8 mouse cellular contexts compared by ENCODE assay signal in genomic region chr10:13966830-13967450, GRCm38 (mm10). TPM values are rescaled to one million over a fixed set of nuclear protein-coding genes. Genes with fewer than 3 reads are reported as not detected.
DNase-seq lines count a peak whose midpoint lies in the region; ATAC-seq and TF ChIP-seq lines count a peak whose summit lies in the region.

No protein-coding gene starts in this region.

- H3K27me3 ChIP-seq in cerebellum, adult 2 months (ENCODE audit: control insufficient read depth, insufficient read depth, low read length) = no peaks in the 10 kb centered on the region
- no peaks in the 10 kb centered on the region for H3K27me3 ChIP-seq in hindbrain, embryonic 14.5 days (ENCODE audit: control insufficient read depth, insufficient read depth, low read length)

- 2% methylated on average over 60 of the region's 66 CpGs for WGBS in cerebellum, adult 2 months
- 0% methylated on average over 56 of the region's 66 CpGs for WGBS in hindbrain, embryonic 14.5 days

- no peak for TF ChIP-seq POLR2A in cerebellum, adult 2 months (IDR thresholded peaks at IDR 0.05; ENCODE audit: borderline replicate concordance, insufficient read depth, low read length)

- peak overlapping the region; percentile 82 for H3K4me3 ChIP-seq in cerebellum, adult 2 months (replicated peaks; ENCODE audit: insufficient read depth, low read depth, low read length)
- peak overlapping the region; percentile 53 for H3K4me3 ChIP-seq in hindbrain, embryonic 14.5 days (replicated peaks; ENCODE audit: low read length)

- H3K9ac ChIP-seq in hindbrain, embryonic 14.5 days = peak overlapping the region; percentile 73

- peaks cover 4% of the 10 kb centered on the region for H3K4me1 ChIP-seq in cerebellum, adult 2 months (ENCODE audit: control insufficient read depth, insufficient read depth, low read length)
- H3K4me1 ChIP-seq in hindbrain, embryonic 14.5 days (replicated peaks; ENCODE audit: control insufficient read depth, insufficient read depth, low read length) = no peaks in the 10 kb centered on the region; the same call in 1 of the 2 replicates

- peak overlapping the region; percentile 100 for H3K4me2 ChIP-seq in hindbrain, embryonic 14.5 days (replicated peaks)

- peak; percentile 84 for DNase-seq in NIH3T3 (ENCODE audit: low read depth)
- peak; percentile 71 to 72 for DNase-seq in cerebellum, adult 2 months
- DNase-seq in frontal cortex, postnatal 36 days (ENCODE audit: low spot score in 2 of 2) = peak; percentile 46 to 62
- DNase-seq in hindbrain, embryonic 14.5 days (ENCODE audit: low spot score) = peak; percentile 69
- peak; percentile 47 for DNase-seq in left cerebral cortex, adult 11 months (ENCODE audit: low spot score)
- peak; percentile 77 for DNase-seq in lung, postnatal 25 days (ENCODE audit: low spot score)
- DNase-seq in skeletal muscle tissue, adult 2 months (ENCODE audit: low read depth, low spot score) = peak; percentile 82

- H3K9me3 ChIP-seq in hindbrain, embryonic 14.5 days (ENCODE audit: control insufficient read depth, low read length) = no peaks in the 10 kb centered on the region

- TF ChIP-seq CTCF in cerebellum, adult 2 months (IDR thresholded peaks at IDR 0.05; ENCODE audit: borderline replicate concordance, insufficient read depth, low read depth, low read length) = no peak

- peak; percentile 53 for ATAC-seq in hindbrain, embryonic 14.5 days (ENCODE audit: low FRiP score)
- no peak for ATAC-seq in erythroid progenitor cell, adult 5-6 weeks (replicated peaks; ENCODE audit: low FRiP score, poor library complexity, severe bottlenecking)

- no peaks in the 10 kb centered on the region for H3K36me3 ChIP-seq in hindbrain, embryonic 14.5 days (replicated peaks; ENCODE audit: control insufficient read depth, insufficient read depth)

- peak overlapping the region; percentile 100 for H3K27ac ChIP-seq in cerebellum, adult 2 months (ENCODE audit: insufficient read depth, low read length)
- H3K27ac ChIP-seq in hindbrain, embryonic 14.5 days = peak overlapping the region; percentile 93

RNA-seq across cellular contexts. Expression of gene Hivep2, which starts 1.1 kb away (rescaled TPM):
- polyA plus RNA-seq in cerebellum, adult 2 months (2012; rRNA removed) = 55.2 and 60.4 TPM in 2 replicates
- polyA plus RNA-seq in hindbrain, embryonic 14.5 days (2014; fragmentation: Nextera tagmentation; extraction: Ambion mirVana) = 17.0 and 20.9 TPM in 2 replicates
- total RNA-seq in erythroid progenitor cell, adult 5-6 weeks (2015; ENCODE audit: low replicate concordance) = 4.3 and 4.6 TPM in 2 replicates
- total RNA-seq in erythroid progenitor cell, adult 5-6 weeks (2017; ENCODE audit: low replicate concordance) = 1.3 and 1.5 TPM in 2 replicates
